Mouse (Mus musculus): ENCODE measurements at regions not wholly inside any gene's neighbourhood (a gene's known extent, or its start where the extent isn't known, plus 50 kb on each side); places are given as distances from the start of the nearest gene placed in this dataset.
A peak's percentile ranks its signal among the peaks of the same experiment; 100 is the strongest.

DNA sequence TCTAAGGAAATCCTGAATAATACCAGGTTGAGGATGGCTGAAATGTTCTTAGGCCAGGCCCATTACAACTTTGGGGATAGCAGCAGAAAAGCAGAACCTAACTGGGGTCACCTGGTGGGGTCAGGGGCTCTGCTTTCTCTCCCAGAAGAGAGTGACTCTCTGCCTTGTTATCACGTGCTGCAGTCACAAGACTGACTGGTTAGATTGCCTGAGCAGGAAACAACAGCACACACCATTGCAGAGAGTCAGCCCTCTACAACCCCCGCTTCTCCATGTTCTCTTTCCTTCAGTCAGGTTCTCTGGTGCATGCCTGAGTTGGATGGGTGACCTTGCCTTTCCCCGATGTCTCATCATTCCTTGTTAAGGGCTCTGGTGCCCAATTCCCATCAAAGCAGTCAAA lies 91.2 kb upstream of the Hsd17b12 start:
- no peak for DNase-seq (ENCODE audit: low spot score)

DNA sequence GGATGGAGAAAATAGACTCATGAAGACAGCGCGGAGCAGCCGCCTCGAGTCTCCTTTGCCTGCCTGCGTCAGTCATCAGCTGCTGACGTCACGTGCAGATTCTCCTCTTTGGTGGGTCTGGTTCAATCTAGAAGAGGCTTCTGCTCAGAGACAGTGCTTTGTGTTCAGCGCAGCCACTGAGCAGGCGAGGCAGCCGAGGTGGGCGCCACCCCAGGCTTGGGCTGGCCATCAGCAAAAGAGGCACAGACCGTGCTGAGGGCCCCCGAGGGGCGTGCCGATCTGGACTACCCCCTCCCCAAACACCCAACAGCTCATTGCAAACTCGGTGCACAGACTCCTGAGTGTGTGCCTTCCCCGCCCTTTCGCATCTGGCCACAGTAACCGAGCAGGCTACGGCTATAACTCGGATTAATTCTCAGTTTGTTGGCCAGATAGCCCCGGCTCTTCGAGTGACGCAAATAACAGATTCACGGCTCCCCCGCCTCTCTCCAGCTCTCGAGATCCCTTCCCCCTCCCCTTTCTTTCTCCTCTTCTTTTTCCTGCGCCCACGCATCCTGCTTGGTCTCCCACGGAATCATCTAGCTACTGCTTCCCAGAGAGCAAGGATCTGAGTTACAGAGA lies 89.2 kb upstream of the Hsd17b12 start:
- DNase-seq (ENCODE audit: low spot score): peak; percentile 57

DNA sequence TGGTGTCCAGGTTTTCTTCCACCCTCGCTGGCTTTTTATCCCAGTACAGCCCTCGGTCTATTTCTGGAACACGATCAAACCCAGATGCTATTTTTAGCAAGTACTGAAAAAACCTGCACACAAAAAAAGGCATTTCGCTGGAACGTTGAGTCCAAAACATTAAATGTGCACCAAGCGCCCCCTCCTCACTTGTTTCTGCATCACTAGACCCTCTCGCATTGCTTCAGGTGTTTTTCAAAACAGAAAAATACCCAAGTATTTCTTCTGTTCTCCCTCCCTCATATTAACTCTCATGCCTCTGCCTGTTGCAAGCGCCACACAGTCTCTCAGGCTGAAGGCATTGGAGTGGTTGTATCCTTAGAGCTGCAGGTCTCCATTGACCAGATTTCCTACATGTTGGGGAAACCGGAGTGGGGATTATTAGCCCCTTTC lies 88.4 kb upstream of the Hsd17b12 start:
- DNase-seq (ENCODE audit: low spot score): no peak

GRCm38 (mm10) chr2:94245305-94245959 lies 87.7 kb upstream of the Hsd17b12 start:
- peak; percentile 93 for DNase-seq (ENCODE audit: low spot score)

DNA sequence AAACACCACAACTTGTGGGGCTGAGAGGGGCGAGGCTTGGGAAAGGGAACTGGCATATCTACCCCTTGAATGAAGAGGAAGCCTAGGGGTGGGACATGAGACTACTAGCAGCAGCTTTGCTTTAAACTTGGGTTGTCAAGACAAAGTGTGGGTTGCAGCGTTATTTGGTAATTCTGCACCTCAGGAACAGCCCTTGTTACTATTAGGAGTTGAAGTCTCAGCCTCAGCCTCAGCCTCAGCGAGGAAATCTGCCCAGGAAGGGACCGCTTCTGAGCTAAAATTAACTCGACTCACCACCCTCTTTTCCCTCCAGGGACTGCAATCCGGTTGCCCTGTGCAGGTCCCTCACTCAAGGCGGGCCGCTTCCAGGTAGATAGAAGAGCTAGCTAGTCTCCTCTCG lies 86.4 kb upstream of the Hsd17b12 start:
- no peak for DNase-seq (ENCODE audit: low spot score)

DNA sequence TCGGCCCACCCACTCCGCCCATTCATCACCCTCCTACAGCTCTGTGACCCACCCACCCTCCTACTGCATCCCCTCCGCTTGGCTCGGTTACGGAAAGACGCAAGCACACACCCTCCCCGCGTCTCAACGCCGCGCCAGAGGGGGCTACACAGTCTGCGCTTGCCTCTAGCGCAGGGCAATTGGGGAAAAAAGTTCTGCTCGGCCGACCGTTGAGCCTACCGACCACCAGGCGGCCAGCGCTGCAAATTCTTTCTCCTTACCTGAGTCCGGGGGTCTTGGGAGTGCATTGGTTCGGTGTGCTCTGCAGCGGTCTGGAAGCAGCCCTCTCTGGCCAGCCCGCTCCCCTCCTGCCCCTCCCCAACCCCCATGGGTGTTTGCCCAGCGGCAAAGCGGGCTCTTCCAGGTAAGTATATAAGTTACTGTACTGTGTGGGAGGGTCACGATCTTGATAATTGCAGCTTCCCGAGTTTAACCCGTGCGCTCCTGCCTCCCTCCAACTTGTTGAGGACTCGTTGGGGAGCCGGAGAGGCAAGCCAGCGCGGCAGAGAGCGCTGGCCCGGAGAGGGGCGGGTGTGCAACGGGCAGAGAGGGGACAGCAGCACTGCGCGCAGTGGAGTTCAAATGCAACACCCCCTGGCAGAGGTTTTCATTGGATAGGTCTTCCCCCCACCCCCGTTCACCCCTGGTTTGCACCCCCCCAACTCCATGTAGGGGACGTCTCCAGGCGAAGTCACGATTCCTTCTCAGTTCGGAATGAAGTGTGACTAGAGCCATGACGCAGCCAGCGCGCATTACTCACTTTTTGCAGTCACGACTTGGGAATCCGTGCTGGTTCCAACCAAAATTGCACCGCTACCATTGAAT lies 85.5 kb upstream of the Hsd17b12 start:
- DNase-seq (ENCODE audit: low spot score): peak; percentile 45

GRCm38 (mm10) chr2:94242406-94243052 lies 84.8 kb upstream of the Hsd17b12 start:
- no peak for DNase-seq (ENCODE audit: low spot score)

DNA sequence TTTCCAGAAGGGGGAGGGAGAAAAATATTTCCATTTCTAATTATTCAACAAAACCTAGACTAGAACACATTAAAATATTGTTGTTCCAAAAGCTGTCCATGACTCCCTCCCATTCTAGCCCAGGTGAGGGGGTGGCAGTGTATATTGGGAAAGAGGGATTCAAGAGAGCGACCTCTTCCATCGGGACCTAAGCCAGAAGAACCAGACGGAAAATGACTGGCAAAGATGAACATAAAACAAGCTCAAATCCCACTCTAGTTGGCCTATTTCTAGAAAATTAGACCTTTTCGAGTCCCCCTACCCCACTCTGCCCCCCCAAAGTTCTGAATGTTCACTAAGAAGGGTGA lies 84.3 kb upstream of the Hsd17b12 start:
- DNase-seq (ENCODE audit: low spot score): no peak

DNA sequence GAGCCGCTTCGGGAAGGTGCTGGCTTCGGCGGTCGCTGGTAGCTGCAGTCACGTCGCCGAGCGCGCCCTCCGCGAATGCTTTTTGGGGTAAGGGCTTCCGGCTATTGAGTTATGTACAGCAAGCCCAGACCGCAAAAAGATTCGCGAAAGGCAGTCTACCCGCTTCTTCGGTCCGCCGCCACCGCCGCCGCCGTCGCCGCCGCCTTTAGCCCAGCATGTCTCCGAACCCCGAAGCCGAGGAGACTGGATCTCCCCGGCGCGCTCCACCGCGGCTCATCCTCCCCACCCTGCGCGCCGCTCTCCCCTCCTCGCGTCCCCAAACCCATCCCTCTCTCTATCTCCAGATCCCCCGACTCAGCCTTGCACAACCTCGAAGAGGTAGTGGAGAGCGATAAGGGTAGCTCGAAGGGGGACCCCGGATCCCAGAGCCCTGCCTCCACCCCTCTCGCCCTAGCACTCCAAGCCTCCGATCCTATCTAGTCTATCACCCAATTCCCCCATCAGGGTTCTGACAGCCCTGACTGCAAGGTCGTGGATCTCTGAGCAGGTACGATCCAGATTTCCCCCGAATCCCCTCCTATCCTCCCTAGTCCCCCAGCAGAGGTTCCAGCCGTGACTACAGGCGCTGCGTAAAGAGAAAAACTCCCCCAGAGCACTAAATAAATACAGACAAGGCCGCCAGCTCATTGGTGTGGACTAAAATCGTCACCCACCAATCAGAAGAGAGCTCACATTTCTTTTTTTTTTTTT lies 83.7 kb upstream of the Hsd17b12 start:
- peak; percentile 56 for DNase-seq (ENCODE audit: low spot score)

DNA sequence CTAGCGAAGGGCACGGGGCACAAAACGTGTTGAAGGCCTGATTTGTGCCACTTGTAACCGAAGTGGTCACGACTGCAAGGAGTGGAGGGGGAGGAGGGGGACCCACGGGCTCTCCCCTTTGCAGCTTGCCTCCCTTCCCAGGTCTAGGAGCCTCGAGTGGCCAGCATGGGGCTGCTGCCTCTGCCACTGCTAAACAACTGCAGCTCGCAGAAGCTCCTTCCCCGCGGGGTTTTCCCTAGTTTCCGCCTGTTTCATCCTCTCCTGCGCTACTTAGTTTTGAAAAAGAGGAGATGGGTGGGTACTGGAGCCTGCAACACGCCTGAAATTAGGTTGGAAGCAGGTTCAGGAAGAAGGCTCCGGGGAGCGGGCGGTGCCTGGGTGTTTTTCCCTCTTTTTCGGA lies 82.6 kb upstream of the Hsd17b12 start:
- peak; percentile 14 for DNase-seq (ENCODE audit: low spot score)

GRCm38 (mm10) chr2:94239573-94239972 lies 81.8 kb upstream of the Hsd17b12 start:
- DNase-seq (ENCODE audit: low spot score): peak; percentile 26

GRCm38 (mm10) chr2:94236479-94236878 lies 78.7 kb upstream of the Hsd17b12 start:
- DNase-seq (ENCODE audit: low spot score): no peak

DNA sequence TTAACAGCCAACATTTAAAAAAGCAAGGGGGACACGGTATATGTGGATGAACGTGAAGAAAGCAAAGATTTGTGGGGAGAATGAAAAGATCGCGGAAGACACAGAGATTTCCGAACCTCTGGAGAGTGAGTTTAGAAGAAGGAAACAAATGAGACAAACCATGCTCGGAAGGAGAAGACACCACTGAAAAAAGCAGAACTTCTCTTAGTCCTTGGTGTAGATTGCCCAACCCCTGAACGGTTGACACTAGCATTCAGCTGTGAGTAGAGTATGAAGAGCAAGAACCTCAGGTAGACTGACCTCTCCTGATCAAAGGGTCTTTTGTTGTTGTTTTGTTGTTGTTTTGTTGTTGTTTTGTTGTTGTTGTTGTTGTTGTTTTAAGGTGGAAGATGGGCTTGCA lies 75.8 kb upstream of the Hsd17b12 start:
- no peak for DNase-seq (ENCODE audit: low spot score)

DNA sequence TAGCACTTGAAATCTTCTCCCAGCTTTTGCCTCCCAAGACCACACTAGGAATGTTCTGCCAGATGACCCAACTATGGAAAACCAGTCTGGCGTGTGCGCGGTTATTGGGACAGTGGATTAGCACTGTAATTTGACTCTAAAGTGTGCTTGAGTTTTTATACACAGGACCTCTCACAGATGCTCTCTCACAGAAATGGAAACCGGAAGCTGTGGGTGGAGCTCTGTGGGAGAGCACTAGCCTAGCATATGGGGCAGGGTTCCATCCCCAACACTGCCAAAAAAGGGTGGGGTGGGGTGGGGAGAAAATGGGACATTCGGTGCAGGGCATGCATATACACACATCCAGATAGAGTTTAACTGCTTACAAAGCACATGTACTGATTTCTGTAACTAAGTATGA lies 61.7 kb upstream of the Hsd17b12 start:
- peak; percentile 4 for DNase-seq (ENCODE audit: low spot score)

GRCm38 (mm10) chr2:94217481-94217880 lies 59.7 kb upstream of the Hsd17b12 start:
- no peak for DNase-seq (ENCODE audit: low spot score)

- no peak for DNase-seq (ENCODE audit: low spot score)
Measured at GRCm38 (mm10) chr2:94215455-94215854, 57.7 kb upstream of the Hsd17b12 start.
